In the genomic region with DNA sequence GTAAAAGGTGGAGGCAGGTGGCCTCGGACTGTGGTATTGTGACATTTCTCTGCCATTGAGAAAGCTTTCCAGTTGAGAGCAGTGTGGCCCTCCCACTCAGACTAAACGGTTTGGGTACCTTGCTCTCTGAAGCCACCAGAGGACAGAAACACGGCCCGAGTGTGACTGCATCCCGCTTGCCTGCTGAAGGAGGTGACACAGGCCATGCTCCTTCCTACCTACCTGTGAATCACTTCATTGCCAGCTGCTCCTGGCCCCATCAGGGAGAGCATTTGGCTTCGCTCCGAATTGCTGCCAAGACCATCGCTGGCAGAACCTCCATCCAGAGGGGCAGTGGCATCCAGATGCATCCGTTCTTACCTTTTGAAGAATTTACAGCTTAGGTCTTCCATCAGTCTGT, we compare ENCODE assay signal across 16 mouse cellular contexts.
"Had no signal": no experiment of that assay in that cellular context is flagged by ENCODE, and none has a peak within 500 bp of the region (broad histone marks: within the 10 kb centered on the region; RNA-seq: fewer than 3 reads in every experiment).

No protein-coding gene starts in this region.

- H3K4me3 ChIP-seq: neural tube, embryonic 13.5 days; neural tube, embryonic 15.5 days; stomach, embryonic 15.5 days had no signal

- H3K9me3 ChIP-seq: neural tube, embryonic 13.5 days; neural tube, embryonic 15.5 days; stomach, embryonic 15.5 days had no signal

- H3K27ac ChIP-seq: neural tube, embryonic 13.5 days; neural tube, embryonic 15.5 days; stomach, embryonic 15.5 days; stomach, postnatal 0 days had no signal

- H3K27me3 ChIP-seq: stomach, embryonic 15.5 days had no signal

- DNase-seq: retina, postnatal 1 day; right cerebral cortex, adult 18-20 months; right cerebral cortex, postnatal 14 days; right cerebral cortex, postnatal 25 days; right cerebral cortex, postnatal 4 days; spleen, adult 18-20 months; thymus, adult 18-20 months; thymus, adult 2 months; thymus, postnatal 14 days; thymus, postnatal 25 days; thymus, postnatal 36 days; thymus, postnatal 4 days had no signal

- H3K4me2 ChIP-seq: neural tube, embryonic 13.5 days; neural tube, embryonic 15.5 days; stomach, embryonic 15.5 days had no signal
